Mouse (Mus musculus) stomach, embryonic 16.5 days (tissue): ENCODE measurements around the gene Idnk. TPM values are rescaled to one million over a fixed set of nuclear protein-coding genes. Genes with fewer than 3 reads are reported as not detected.

Experiments used
- ATAC-seq: fragments of 200-750 bp; cut with Nextera tagmentation; 2 replicates; pipeline ENCODE4 v1.8.0; 2017; ENCODE audit warnings: moderate number of reproducible peaks, moderate TSS enrichment; ENCODE audit not compliant: insufficient read depth, low FRiP score
- H3K27ac ChIP-seq: fragments of 300-500 bp; sonication (generic); 2 replicates; pipeline ENCODE4 v1.5.1; 2014; ENCODE audit warnings: low read length
- H3K27me3 ChIP-seq: fragments of 300-500 bp; sonication (generic); 2 replicates; pipeline ENCODE4 v1.6.1; 2014; ENCODE audit warnings: low read length, control low read depth, mixed read lengths; ENCODE audit not compliant: control insufficient read depth, insufficient read depth
- H3K36me3 ChIP-seq: fragments of 300-500 bp; sonication (generic); 2 replicates; pipeline ENCODE4 v1.6.1; 2014; ENCODE audit warnings: low read length; ENCODE audit not compliant: control insufficient read depth, insufficient read depth
- H3K4me1 ChIP-seq: fragments of 300-500 bp; sonication (generic); 2 replicates; pipeline ENCODE4 v1.6.1; 2014; ENCODE audit warnings: low read length, control low read depth, mixed read lengths; ENCODE audit not compliant: control insufficient read depth, insufficient read depth
- H3K4me2 ChIP-seq: fragments of 300-500 bp; sonication (generic); 2 replicates; pipeline ENCODE4 v1.6.1; 2014; ENCODE audit warnings: low read depth, low read length, mixed read lengths
- H3K4me3 ChIP-seq: fragments of 300-500 bp; sonication (generic); replicated peaks from 2 replicates; pipeline ENCODE4 v1.5.1; 2014; ENCODE audit warnings: mild to moderate bottlenecking, low read length
- H3K9ac ChIP-seq: fragments of 300-500 bp; sonication (generic); 2 replicates; pipeline ENCODE4 v1.6.1; 2014; ENCODE audit warnings: low read length
- H3K9me3 ChIP-seq: fragments of 300-500 bp; sonication (generic); replicated peaks from 2 replicates; pipeline ENCODE4 v1.6.1; 2016; ENCODE audit warnings: low read length, control low read depth; ENCODE audit not compliant: control insufficient read depth
- WGBS: fragments of 180-500 bp; shearing (Covaris S2); extraction: QIAGEN DNeasy Blood & Tissue Kit; methylation state at CpG from one replicate; pipeline ENCODE4 v1.1.7; 2014; 5-methylcytosine and 5-hydroxymethylcytosine counted together
- polyA plus RNA-seq: library from polyadenylated mRNA; unstranded; fragments of >200 nt; fragmentation: Nextera tagmentation; extraction: Ambion mirVana; gene quantifications from 2 replicates; pipeline ENCODE4 v1.2.1, GENCODE M21; 2015

The Idnk gene
- 36.8 and 41.7 TPM in 2 replicates for polyA plus RNA-seq

- WGBS: 1% methylated on average over 30 of the region's 30 CpGs
- H3K9me3 ChIP-seq: 0 out of 2 replicates have a peak, but pooled peaks cover 2% of the 10 kb centered on the region
- H3K4me2 ChIP-seq: peak within 1 kb of the TSS; percentile 88
- peak within 1 kb of the TSS; percentile 75 for H3K27ac ChIP-seq
- H3K9ac ChIP-seq: peak within 1 kb of the TSS; percentile 84
- H3K36me3 ChIP-seq: peaks cover 14% of the 10 kb centered on the region; the same call in 1 of the 2 replicates
- peak within 1 kb of the TSS; percentile 87 for H3K4me3 ChIP-seq
- no peaks in the 10 kb centered on the region for H3K27me3 ChIP-seq
- ATAC-seq: peak; percentile 83
- H3K4me1 ChIP-seq: peaks cover 5% of the 10 kb centered on the region; the same call in 1 of the 2 replicates
These were observed at the start of gene Idnk for GRCm38 (mm10) chr13:58157447-58158098. Gene Idnk (plus strand): TSS chr13:58157649.

DNA sequence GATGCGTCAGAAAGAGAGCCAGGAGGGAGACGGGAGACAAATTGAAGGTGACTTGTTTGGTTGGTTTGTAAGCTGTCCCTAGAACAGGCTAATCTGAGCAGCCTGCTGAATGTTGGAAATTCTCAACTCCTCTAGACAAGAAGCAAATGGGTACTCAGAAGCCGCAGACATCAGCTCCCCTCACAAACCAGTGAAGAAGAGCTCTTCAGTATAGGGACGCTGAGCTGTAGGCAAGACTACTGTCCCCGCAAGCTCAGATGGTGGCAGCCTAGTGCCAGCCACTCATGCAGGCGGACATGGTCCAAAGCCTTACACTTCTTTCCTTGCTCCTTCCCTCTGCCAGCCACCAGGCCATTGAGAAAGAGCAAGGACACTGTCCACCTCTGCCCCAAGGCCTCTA is 46.1 kb upstream of the Idnk start:
- Histone ChIP-seq H3K4me3 (no peak overlapping the region), H3K27me3 (no peaks in the 10 kb centered on the region), H3K9me3 (no peaks in the 10 kb centered on the region), H3K4me1 (peaks cover 17% of the 10 kb centered on the region), H3K4me2 (no peak overlapping the region), H3K27ac (no peak overlapping the region), H3K9ac (no peak overlapping the region), H3K36me3 (no peaks in the 10 kb centered on the region)
- WGBS: 90% methylated on average over 6 of the region's 6 CpGs
- no peak for ATAC-seq

DNA sequence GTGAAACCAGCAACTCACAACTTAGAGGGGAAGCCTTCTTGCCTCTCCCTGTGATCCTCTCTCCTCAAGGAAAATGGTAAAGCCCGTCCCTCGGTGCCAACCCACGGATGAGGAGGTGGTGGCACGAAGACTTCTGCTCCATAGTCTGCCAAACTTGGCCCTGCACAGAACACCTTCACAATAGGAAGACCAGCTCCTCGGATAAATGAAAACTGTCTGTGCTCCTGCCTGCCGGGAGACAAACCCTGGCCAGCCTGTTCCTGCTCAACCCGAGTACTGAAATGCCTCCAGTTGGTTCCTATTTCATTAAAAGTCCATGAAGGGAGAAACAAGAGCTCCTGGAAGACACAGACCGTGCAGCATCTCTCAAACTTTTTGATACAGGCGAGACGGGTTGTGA is 45.3 kb upstream of the Idnk start:
- Histone ChIP-seq H3K4me2 (peak overlapping the region; percentile 87), H3K36me3 (no peaks in the 10 kb centered on the region), H3K9me3 (no peaks in the 10 kb centered on the region), H3K4me3 (peak overlapping the region; percentile 61), H3K9ac (peak overlapping the region; percentile 78), H3K27ac (no peak overlapping the region), H3K4me1 (peaks cover 17% of the 10 kb centered on the region), H3K27me3 (no peaks in the 10 kb centered on the region)
- WGBS: 56% methylated on average over 10 of the region's 10 CpGs
- no peak for ATAC-seq

DNA sequence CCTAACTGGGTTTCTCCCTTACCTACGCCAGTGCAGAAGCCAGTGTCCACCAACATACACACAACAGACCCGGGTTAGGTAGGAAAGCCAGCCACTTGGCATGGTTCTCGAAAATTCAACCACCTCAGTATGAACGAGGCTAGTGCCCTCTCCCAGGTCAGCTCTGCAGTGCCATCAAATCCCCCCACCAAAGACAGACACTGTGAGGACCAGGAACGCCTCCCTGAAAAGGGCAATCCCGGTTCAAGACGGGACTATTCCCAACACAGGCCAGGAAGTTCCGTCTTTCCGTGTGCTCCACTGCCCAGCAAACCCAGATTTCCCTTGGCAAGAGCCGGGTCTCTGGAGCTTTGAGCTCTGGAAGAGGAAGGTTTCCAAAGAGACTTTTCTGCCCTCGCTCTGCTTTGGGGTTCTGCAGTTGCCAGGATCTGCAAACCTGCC is 44.8 kb upstream of the Idnk start:
- WGBS: 13% methylated on average over 11 of the region's 11 CpGs

DNA sequence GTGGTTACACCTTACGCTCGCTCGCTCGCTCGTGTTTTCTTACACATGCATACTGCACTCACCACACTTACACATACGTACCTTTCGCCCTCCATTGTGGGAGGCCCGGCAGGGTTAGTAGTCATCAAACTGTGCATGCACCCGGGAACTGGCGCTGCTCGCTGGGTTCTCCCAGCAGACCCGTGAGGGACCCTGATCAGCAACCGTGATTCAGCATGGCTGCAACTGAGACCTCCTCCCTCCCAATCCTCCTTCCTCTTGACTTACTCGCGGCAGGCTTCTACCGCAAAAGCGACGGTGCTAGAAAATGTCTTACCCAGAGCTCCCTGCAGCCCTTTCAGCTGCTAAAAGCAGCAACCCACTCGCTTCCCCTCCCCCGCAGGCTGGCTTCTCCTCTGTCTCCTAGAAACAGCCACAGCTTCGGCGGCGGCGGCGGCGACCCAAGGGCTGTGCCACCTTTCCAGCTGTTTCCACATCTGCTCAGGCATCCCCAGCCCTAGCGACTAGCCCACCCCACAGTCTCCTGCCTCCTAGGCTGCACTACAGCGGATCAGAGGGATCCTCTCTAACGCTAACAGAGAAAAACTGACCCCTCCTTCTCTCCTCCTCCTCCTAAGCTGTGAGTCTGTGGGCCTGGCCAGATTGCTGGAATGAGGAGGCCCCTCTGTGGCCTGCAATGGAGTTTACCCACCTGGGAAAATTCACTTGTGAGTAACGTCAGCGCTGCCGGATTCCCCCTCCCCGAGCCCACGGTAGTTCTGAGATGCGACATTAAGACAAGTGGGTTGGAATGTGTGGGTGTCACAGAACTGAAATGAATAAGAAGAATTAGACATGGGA is 44.2 kb upstream of the Idnk start, which contains the start of gene Klhl3:
Gene Klhl3, minus strand, starts transcription at position 532 of the 840 bp plus-strand sequence.
- H3K4me1 ChIP-seq: peaks cover 17% of the 10 kb centered on the region
- peak within 1 kb of the TSS; percentile 54 for H3K27ac ChIP-seq
- no peaks in the 10 kb centered on the region for H3K27me3 ChIP-seq
- peak within 1 kb of the TSS; percentile 61 for H3K4me3 ChIP-seq
- no peaks in the 10 kb centered on the region for H3K36me3 ChIP-seq
- WGBS: under 1% methylated on average over 35 of the region's 35 CpGs
- ATAC-seq: peak; percentile 82
- H3K9ac ChIP-seq: peak within 1 kb of the TSS; percentile 78
- H3K4me2 ChIP-seq: peak within 1 kb of the TSS; percentile 87
- no peaks in the 10 kb centered on the region for H3K9me3 ChIP-seq

More for the DNA sequence above, 44.8 kb upstream of the Idnk start:
- H3K36me3 ChIP-seq: no peaks in the 10 kb centered on the region
- peak overlapping the region; percentile 87 for H3K4me2 ChIP-seq
- H3K9me3 ChIP-seq: no peaks in the 10 kb centered on the region
- H3K4me3 ChIP-seq: peak overlapping the region; percentile 61
- no peaks in the 10 kb centered on the region for H3K27me3 ChIP-seq
- peak overlapping the region; percentile 78 for H3K9ac ChIP-seq
- ATAC-seq: no peak
- peak overlapping the region; percentile 54 for H3K27ac ChIP-seq
- peaks cover 17% of the 10 kb centered on the region for H3K4me1 ChIP-seq

DNA sequence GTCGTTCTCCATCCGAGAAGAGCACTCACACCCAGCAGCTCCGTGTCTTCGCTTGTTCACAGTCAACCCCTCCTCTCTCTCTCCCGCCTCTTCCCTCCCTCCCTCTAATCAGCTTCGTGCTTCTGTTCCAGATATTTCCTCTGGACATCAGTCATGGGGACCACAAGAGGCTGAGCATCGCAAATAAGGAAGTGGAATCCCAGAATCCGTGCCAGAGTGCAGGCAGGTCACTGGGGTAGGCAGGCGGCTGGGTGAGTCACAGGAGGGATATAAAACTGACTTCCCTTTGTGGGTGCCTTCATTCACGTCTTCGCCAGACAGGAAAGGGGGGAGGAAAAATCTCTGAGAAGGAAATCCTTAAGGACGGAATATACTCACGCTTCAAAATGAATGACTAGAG is 42.2 kb upstream of the Idnk start:
- Histone ChIP-seq H3K4me1 (peaks cover 17% of the 10 kb centered on the region), H3K27me3 (no peaks in the 10 kb centered on the region), H3K9ac (peak overlapping the region; percentile 21; the same call in 1 of the 2 replicates), H3K4me2 (0 out of 2 replicates have a peak overlapping the region, but pooled peaks have one; percentile 3), H3K27ac (no peak overlapping the region), H3K9me3 (no peaks in the 10 kb centered on the region), H3K36me3 (no peaks in the 10 kb centered on the region), H3K4me3 (no peak overlapping the region)
- 21% methylated on average over 13 of the region's 13 CpGs for WGBS
- ATAC-seq: no peak

GRCm38 (mm10) chr13:58116801-58117200 is 40.6 kb upstream of the Idnk start:
- no peak for ATAC-seq
- Histone ChIP-seq H3K4me2 (no peak overlapping the region), H3K4me3 (no peak overlapping the region), H3K9ac (no peak overlapping the region), H3K4me1 (peaks cover 17% of the 10 kb centered on the region), H3K27me3 (no peaks in the 10 kb centered on the region), H3K9me3 (no peaks in the 10 kb centered on the region), H3K36me3 (no peaks in the 10 kb centered on the region), H3K27ac (no peak overlapping the region)
- 66% methylated on average over 2 of the region's 2 CpGs for WGBS

DNA sequence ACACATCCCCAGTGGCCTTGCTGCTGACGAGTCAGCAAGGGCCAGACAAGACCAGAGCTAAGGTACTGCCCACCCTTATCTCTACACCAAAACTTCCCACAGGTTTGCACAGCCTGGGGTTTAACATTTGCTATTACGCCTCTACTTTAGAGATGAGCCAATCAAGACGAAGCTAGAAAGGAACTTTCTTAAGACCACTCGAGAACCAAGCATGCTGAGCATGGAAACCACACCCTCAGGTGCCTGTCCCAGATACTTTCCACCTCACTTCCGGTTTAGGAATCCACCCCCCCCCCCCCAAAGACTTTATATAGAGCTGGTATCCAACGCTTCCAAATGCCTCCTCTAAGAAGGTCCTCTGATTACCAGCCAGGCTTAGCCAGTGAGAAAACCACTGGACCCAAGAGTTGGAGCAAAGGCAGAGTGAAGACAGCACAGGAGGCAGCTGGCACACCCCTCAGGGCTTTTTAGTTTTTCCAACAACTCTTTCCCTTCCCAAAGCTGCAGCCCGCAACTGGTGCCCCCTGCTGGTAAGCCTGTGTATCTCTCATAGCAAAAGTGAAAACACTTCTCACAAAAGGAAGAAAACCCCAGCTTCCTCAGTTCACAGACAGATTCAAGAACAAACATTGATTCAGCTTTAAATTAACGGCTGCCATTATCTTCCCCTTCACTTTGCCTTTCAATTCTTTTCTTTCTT is 40.0 kb upstream of the Idnk start:
- Histone ChIP-seq H3K36me3 (no peaks in the 10 kb centered on the region), H3K27me3 (no peaks in the 10 kb centered on the region), H3K9ac (no peak overlapping the region), H3K4me1 (peaks cover 14% of the 10 kb centered on the region), H3K4me3 (no peak overlapping the region), H3K27ac (no peak overlapping the region), H3K9me3 (no peaks in the 10 kb centered on the region), H3K4me2 (no peak overlapping the region)
- ATAC-seq: no peak
- WGBS: 58% methylated on average over 8 of the region's 8 CpGs
